Mouse (Mus musculus): Measurements from ENCODE around the gene Ttc22. TPM values are rescaled to one million over a fixed set of nuclear protein-coding genes. Genes with fewer than 3 reads are reported as not detected.

Gene Ttc22
- total and polyA plus RNA-seq, 2 experiments from 2014 or later, result 0.89 to 2.3 TPM

- DNase-seq (ENCODE audit: low spot score), result no peak
- Histone ChIP-seq H3K27ac (no peak overlapping the region), H3K4me2 (ENCODE audit: low read depth, low read length) (no peak overlapping the region), H3K4me3 (ENCODE audit: low read length) (no peak overlapping the region), H3K9me3 (ENCODE audit: low read length) (no peaks in the 10 kb centered on the region), H3K9ac (replicated peaks; ENCODE audit: low read length) (no peak overlapping the region), H3K36me3 (ENCODE audit: insufficient read depth, low read length) (peaks cover 56% of the 10 kb centered on the region), H3K27me3 (ENCODE audit: insufficient read depth, low read length) (no peaks in the 10 kb centered on the region), H3K4me1 (ENCODE audit: insufficient read depth, low read length) (no peaks in the 10 kb centered on the region)
- no peak for TF ChIP-seq CTCF (IDR thresholded peaks at IDR 0.05; ENCODE audit: low read depth)
- no peak for ATAC-seq
- 79% methylated on average over 4 of the region's 4 CpGs for WGBS
Measured at GRCm38 (mm10) chr4:106584665-106585064, 37.6 kb upstream of the Ttc22 start.

DNA sequence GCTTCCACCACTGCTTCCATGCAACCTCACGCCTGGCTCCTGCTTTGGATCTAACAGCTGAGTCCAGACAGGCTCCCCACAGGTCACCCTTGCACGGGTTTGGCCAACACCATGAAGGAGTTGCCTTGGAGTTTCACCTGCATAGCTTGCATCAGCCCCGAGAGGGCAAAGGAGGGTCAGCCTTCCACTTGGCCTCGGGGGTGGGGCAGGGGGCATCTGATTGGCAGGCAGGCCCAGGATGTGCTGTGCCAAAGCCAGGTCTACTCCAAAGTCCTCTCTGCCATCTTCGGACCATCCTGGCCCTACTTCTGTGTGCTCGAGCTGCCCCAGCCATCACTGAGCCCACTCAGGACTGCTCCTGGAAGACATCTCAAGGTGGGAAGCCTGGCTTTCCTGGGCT is 35.2 kb upstream of the Ttc22 start:
- Histone ChIP-seq H3K4me3 (ENCODE audit: low read length) (no peak overlapping the region), H3K9ac (replicated peaks; ENCODE audit: low read length) (no peak overlapping the region), H3K27me3 (ENCODE audit: insufficient read depth, low read length) (no peaks in the 10 kb centered on the region), H3K4me1 (ENCODE audit: insufficient read depth, low read length) (no peaks in the 10 kb centered on the region), H3K9me3 (ENCODE audit: low read length) (no peaks in the 10 kb centered on the region), H3K4me2 (ENCODE audit: low read depth, low read length) (no peak overlapping the region), H3K27ac (no peak overlapping the region), H3K36me3 (ENCODE audit: insufficient read depth, low read length) (peaks cover 52% of the 10 kb centered on the region)
- 91% methylated on average over 6 of the region's 6 CpGs for WGBS
- ATAC-seq (no peak), DNase-seq (ENCODE audit: low spot score) (no peak)
- no peak for TF ChIP-seq CTCF (IDR thresholded peaks at IDR 0.05; ENCODE audit: low read depth)

GRCm38 (mm10) chr4:106590142-106590541 is 32.1 kb upstream of the Ttc22 start:
- no peak for ATAC-seq
- no peak for TF ChIP-seq CTCF (IDR thresholded peaks at IDR 0.05; ENCODE audit: low read depth)
- peaks cover 33% of the 10 kb centered on the region for H3K36me3 ChIP-seq (ENCODE audit: insufficient read depth, low read length)

DNA sequence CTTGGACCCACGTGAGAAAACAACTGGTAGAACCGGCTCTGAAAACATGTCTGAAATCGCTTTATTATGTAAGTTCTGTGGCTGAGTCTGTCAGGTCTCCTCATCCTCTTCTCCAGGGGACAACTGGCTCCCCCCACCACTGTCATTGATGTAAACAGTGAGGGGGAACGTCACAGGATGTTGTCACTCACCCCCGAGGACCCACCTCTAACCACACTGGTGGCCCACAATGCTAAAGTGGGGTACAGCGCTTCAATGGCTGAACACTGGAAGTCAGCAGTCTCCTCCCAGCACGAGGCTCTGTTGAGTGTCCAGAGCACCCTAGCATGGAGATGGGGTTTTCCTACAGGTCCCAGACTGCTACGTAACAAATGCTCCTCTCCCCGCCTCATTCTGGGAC is 31.4 kb upstream of the Ttc22 start:
- H3K9ac ChIP-seq (replicated peaks; ENCODE audit: low read length), result no peak overlapping the region
- H3K27ac ChIP-seq, result no peak overlapping the region
- WGBS, result 87% methylated on average over 9 of the region's 9 CpGs
- no peaks in the 10 kb centered on the region for H3K9me3 ChIP-seq (ENCODE audit: low read length)
- H3K4me2 ChIP-seq (ENCODE audit: low read depth, low read length), result no peak overlapping the region
- DNase-seq (ENCODE audit: low spot score), result no peak
- ATAC-seq, result no peak
- H3K4me3 ChIP-seq (ENCODE audit: low read length), result no peak overlapping the region
- no peaks in the 10 kb centered on the region for H3K4me1 ChIP-seq (ENCODE audit: insufficient read depth, low read length)
- no peaks in the 10 kb centered on the region for H3K27me3 ChIP-seq (ENCODE audit: insufficient read depth, low read length)
- no peak for TF ChIP-seq CTCF (IDR thresholded peaks at IDR 0.05; ENCODE audit: low read depth)
- peaks cover 26% of the 10 kb centered on the region for H3K36me3 ChIP-seq (ENCODE audit: insufficient read depth, low read length)

More at GRCm38 (mm10) chr4:106590142-106590541, 32.1 kb upstream of the Ttc22 start:
- Histone ChIP-seq H3K4me3 (ENCODE audit: low read length) (no peak overlapping the region), H3K9me3 (ENCODE audit: low read length) (no peaks in the 10 kb centered on the region), H3K4me1 (ENCODE audit: insufficient read depth, low read length) (no peaks in the 10 kb centered on the region), H3K27me3 (ENCODE audit: insufficient read depth, low read length) (no peaks in the 10 kb centered on the region), H3K4me2 (ENCODE audit: low read depth, low read length) (no peak overlapping the region), H3K9ac (replicated peaks; ENCODE audit: low read length) (no peak overlapping the region), H3K27ac (no peak overlapping the region)
- WGBS, result 75% methylated on average over 9 of the region's 9 CpGs
- DNase-seq (ENCODE audit: low spot score), result no peak

- H3K4me3 ChIP-seq (ENCODE audit: low read length), result no peak overlapping the region
- no peaks in the 10 kb centered on the region for H3K27me3 ChIP-seq (ENCODE audit: insufficient read depth, low read length)
- no peak for ATAC-seq
- no peak overlapping the region for H3K9ac ChIP-seq (replicated peaks; ENCODE audit: low read length)
- H3K27ac ChIP-seq, result no peak overlapping the region
- no peak for DNase-seq (ENCODE audit: low spot score)
- H3K4me2 ChIP-seq (ENCODE audit: low read depth, low read length), result no peak overlapping the region
- H3K9me3 ChIP-seq (ENCODE audit: low read length), result no peaks in the 10 kb centered on the region
- WGBS, result 66% methylated on average over 7 of the region's 7 CpGs
- 0 out of 2 replicates have a peak, but pooled peaks have one; percentile 19 for TF ChIP-seq CTCF (IDR thresholded peaks at IDR 0.05; ENCODE audit: low read depth)
- peaks cover under 1% of the 10 kb centered on the region; the same call in 1 of the 2 replicates for H3K36me3 ChIP-seq (ENCODE audit: insufficient read depth, low read length)
- H3K4me1 ChIP-seq (ENCODE audit: insufficient read depth, low read length), result no peaks in the 10 kb centered on the region
Measured at GRCm38 (mm10) chr4:106593636-106594035, 28.6 kb upstream of the Ttc22 start.

- Histone ChIP-seq H3K27ac (no peak overlapping the region), H3K9ac (replicated peaks; ENCODE audit: low read length) (no peak overlapping the region), H3K9me3 (ENCODE audit: low read length) (no peaks in the 10 kb centered on the region), H3K4me1 (ENCODE audit: insufficient read depth, low read length) (no peaks in the 10 kb centered on the region), H3K4me2 (ENCODE audit: low read depth, low read length) (no peak overlapping the region), H3K4me3 (ENCODE audit: low read length) (no peak overlapping the region), H3K27me3 (ENCODE audit: insufficient read depth, low read length) (no peaks in the 10 kb centered on the region), H3K36me3 (ENCODE audit: insufficient read depth, low read length) (no peaks in the 10 kb centered on the region)
- TF ChIP-seq CTCF (IDR thresholded peaks at IDR 0.05; ENCODE audit: low read depth), result peak; percentile 34
- 69% methylated on average over 3 of the region's 3 CpGs for WGBS
- ATAC-seq, result no peak
- DNase-seq (ENCODE audit: low spot score), result no peak
Measured at GRCm38 (mm10) chr4:106596200-106596599, 26.0 kb upstream of the Ttc22 start.

DNA sequence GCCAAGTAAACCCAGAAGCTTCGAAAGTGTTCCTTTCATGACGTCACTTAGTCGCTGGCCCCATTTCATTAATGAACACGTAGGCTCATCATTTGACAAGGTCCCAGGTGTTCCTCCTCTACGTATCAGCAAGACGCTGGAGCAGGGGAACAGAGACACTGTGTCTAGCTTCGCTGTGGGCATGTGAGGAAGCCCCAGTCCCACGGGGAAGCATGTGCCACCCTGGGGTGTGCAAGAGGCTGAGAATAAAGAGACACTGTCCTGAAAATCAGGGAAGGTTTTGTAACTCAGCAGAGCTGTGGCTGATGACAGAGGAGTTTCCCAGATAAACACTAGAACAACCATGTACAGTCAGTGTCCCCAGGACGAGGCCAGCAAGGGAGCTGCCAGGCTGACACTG is 25.2 kb upstream of the Ttc22 start:
- Histone ChIP-seq H3K27me3 (ENCODE audit: insufficient read depth, low read length) (no peaks in the 10 kb centered on the region), H3K9ac (replicated peaks; ENCODE audit: low read length) (no peak overlapping the region), H3K4me1 (ENCODE audit: insufficient read depth, low read length) (no peaks in the 10 kb centered on the region), H3K27ac (no peak overlapping the region), H3K36me3 (ENCODE audit: insufficient read depth, low read length) (no peaks in the 10 kb centered on the region), H3K4me2 (ENCODE audit: low read depth, low read length) (no peak overlapping the region), H3K9me3 (ENCODE audit: low read length) (no peaks in the 10 kb centered on the region), H3K4me3 (ENCODE audit: low read length) (no peak overlapping the region)
- TF ChIP-seq CTCF (IDR thresholded peaks at IDR 0.05; ENCODE audit: low read depth), result no peak
- WGBS, result 69% methylated on average over 9 of the region's 9 CpGs
- no peak for DNase-seq (ENCODE audit: low spot score)
- ATAC-seq, result peak; percentile 45; the same call in 1 of the 2 replicates

All from hindbrain, postnatal 0 days (tissue).